Mouse (Mus musculus) lung, embryonic 14.5 days (tissue): ENCODE measurements around the gene Ephb2. TPM values are rescaled to one million over a fixed set of nuclear protein-coding genes. Genes with fewer than 3 reads are reported as not detected.

ENCODE experiments used
- ATAC-seq: fragments of 200-750 bp; cut with Nextera tagmentation; 2 replicates; pipeline ENCODE4 v1.8.0; 2017; ENCODE audit warnings: mild to moderate bottlenecking, moderate TSS enrichment, moderate library complexity; ENCODE audit not compliant: insufficient read depth
- DNase-seq: peaks from one replicate; pipeline ENCODE4 v3.0.0-alpha.2; 2015
- H3K27ac ChIP-seq: fragments of 300-500 bp; sonication (generic); 2 replicates; pipeline ENCODE4 v1.5.1; 2014; ENCODE audit warnings: low read depth, mild to moderate bottlenecking, moderate library complexity
- H3K27me3 ChIP-seq: fragments of 300-500 bp; sonication (generic); 2 replicates; pipeline ENCODE4 v1.6.1; 2014; ENCODE audit warnings: low read length, control low read depth; ENCODE audit not compliant: insufficient read depth
- H3K36me3 ChIP-seq: fragments of 300-500 bp; sonication (generic); 2 replicates; pipeline ENCODE4 v1.6.1; 2014; ENCODE audit warnings: control low read depth; ENCODE audit not compliant: insufficient read depth
- H3K4me1 ChIP-seq: fragments of 300-500 bp; sonication (generic); 2 replicates; pipeline ENCODE4 v1.6.1; 2014; ENCODE audit warnings: antibody characterized with exemption, control low read depth; ENCODE audit not compliant: insufficient read depth
- H3K4me2 ChIP-seq: fragments of 300-500 bp; sonication (generic); 2 replicates; pipeline ENCODE4 v1.6.1; 2014; ENCODE audit warnings: mild to moderate bottlenecking
- H3K4me3 ChIP-seq: fragments of 300-500 bp; sonication (generic); 2 replicates; pipeline ENCODE4 v1.5.1; 2014; ENCODE audit warnings: low read depth, low read length
- H3K9ac ChIP-seq: fragments of 300-500 bp; sonication (generic); 2 replicates; pipeline ENCODE4 v1.6.1; 2014
- H3K9me3 ChIP-seq: fragments of 300-500 bp; sonication (generic); 2 replicates; pipeline ENCODE4 v1.6.1; 2016; ENCODE audit warnings: low read depth, low read length, control low read depth
- CTCF ChIP-seq: IDR thresholded peaks from 2 replicates; pipeline ENCODE4 v1.5.1; 2016; ENCODE audit warnings: antibody characterized with exemption, low read depth
- WGBS: fragments of 180-500 bp; shearing (Covaris S2); extraction: QIAGEN DNeasy Blood & Tissue Kit; methylation state at CpG from one replicate; pipeline ENCODE4 v1.1.7; 2014; 5-methylcytosine and 5-hydroxymethylcytosine counted together
- polyA plus RNA-seq: library from polyadenylated mRNA; unstranded; fragments of >200 nt; fragmentation: Nextera tagmentation; extraction: Ambion mirVana; gene quantifications from 2 replicates; pipeline ENCODE4 v1.2.1, GENCODE M21; 2014

The Ephb2 gene
- polyA plus RNA-seq, 1 experiment from 2014 or later, result 8.5 TPM

- Histone ChIP-seq H3K9me3 (no peaks in the 10 kb centered on the region), H3K9ac (peak overlapping the region; percentile 48), H3K4me3 (peak overlapping the region; percentile 49), H3K27me3 (peaks cover 22% of the 10 kb centered on the region), H3K27ac (no peak overlapping the region), H3K4me1 (no peaks in the 10 kb centered on the region; the same call in 1 of the 2 replicates), H3K36me3 (no peaks in the 10 kb centered on the region), H3K4me2 (peak overlapping the region; percentile 89)
- TF ChIP-seq CTCF, result no peak
- ATAC-seq, result peak; percentile 49; the same call in 1 of the 2 replicates
- DNase-seq, result peak; percentile 73
- 2% methylated on average over 76 of the region's 76 CpGs for WGBS
These were observed 198.1 kb downstream of the Ephb2 start for GRCm38 (mm10) chr4:136637563-136638229.

GRCm38 (mm10) chr4:136636983-136637562 is 198.7 kb downstream of the Ephb2 start:
- WGBS, result 13% methylated on average over 37 of the region's 37 CpGs
- Histone ChIP-seq H3K4me1 (no peaks in the 10 kb centered on the region; the same call in 1 of the 2 replicates), H3K36me3 (no peaks in the 10 kb centered on the region), H3K9me3 (no peaks in the 10 kb centered on the region), H3K27ac (no peak overlapping the region), H3K27me3 (peaks cover 22% of the 10 kb centered on the region), H3K4me3 (peak overlapping the region; percentile 49), H3K4me2 (peak overlapping the region; percentile 89), H3K9ac (peak overlapping the region; percentile 48)
- TF ChIP-seq CTCF, result no peak
- DNase-seq (no peak), ATAC-seq (peak; percentile 35; the same call in 1 of the 2 replicates)

- Histone ChIP-seq H3K9me3 (no peaks in the 10 kb centered on the region), H3K4me3 (no peak overlapping the region; the same call in 1 of the 2 replicates), H3K4me2 (no peak overlapping the region), H3K4me1 (no peaks in the 10 kb centered on the region; the same call in 1 of the 2 replicates), H3K9ac (no peak overlapping the region), H3K27ac (no peak overlapping the region), H3K27me3 (peaks cover 22% of the 10 kb centered on the region), H3K36me3 (no peaks in the 10 kb centered on the region)
- DNase-seq (no peak), ATAC-seq (no peak)
- TF ChIP-seq CTCF, result no peak
- 57% methylated on average over 5 of the region's 5 CpGs for WGBS
These were observed 199.3 kb downstream of the Ephb2 start for GRCm38 (mm10) chr4:136636511-136636910.

GRCm38 (mm10) chr4:136635995-136636394 is 199.8 kb downstream of the Ephb2 start:
- H3K4me3 ChIP-seq, result no peak overlapping the region
- no peak overlapping the region for H3K9ac ChIP-seq
- H3K4me1 ChIP-seq, result no peaks in the 10 kb centered on the region; the same call in 1 of the 2 replicates
- DNase-seq (no peak), ATAC-seq (no peak)
- no peaks in the 10 kb centered on the region for H3K9me3 ChIP-seq
- no peaks in the 10 kb centered on the region for H3K36me3 ChIP-seq
- H3K4me2 ChIP-seq, result no peak overlapping the region
- peak; percentile 11; the same call in 1 of the 2 replicates for TF ChIP-seq CTCF
- no peak overlapping the region for H3K27ac ChIP-seq
- H3K27me3 ChIP-seq, result peaks cover 22% of the 10 kb centered on the region

GRCm38 (mm10) chr4:136631237-136631994 is 204.4 kb downstream of the Ephb2 start:
- 78% methylated on average over 11 of the region's 11 CpGs for WGBS
- Histone ChIP-seq H3K4me3 (no peak overlapping the region), H3K36me3 (no peaks in the 10 kb centered on the region), H3K4me1 (no peaks in the 10 kb centered on the region), H3K27ac (no peak overlapping the region), H3K27me3 (peaks cover 3% of the 10 kb centered on the region; the same call in 1 of the 2 replicates), H3K4me2 (no peak overlapping the region), H3K9ac (no peak overlapping the region), H3K9me3 (no peaks in the 10 kb centered on the region)
- DNase-seq (peak; percentile 70), ATAC-seq (peak; percentile 60; the same call in 1 of the 2 replicates)
- no peak for TF ChIP-seq CTCF

- 70% methylated on average over 6 of the region's 6 CpGs for WGBS
- ATAC-seq (no peak), DNase-seq (no peak)
- Histone ChIP-seq H3K9me3 (no peaks in the 10 kb centered on the region), H3K4me2 (no peak overlapping the region), H3K36me3 (no peaks in the 10 kb centered on the region), H3K4me1 (no peaks in the 10 kb centered on the region), H3K27ac (no peak overlapping the region), H3K4me3 (no peak overlapping the region), H3K9ac (no peak overlapping the region), H3K27me3 (peaks cover 3% of the 10 kb centered on the region; the same call in 1 of the 2 replicates)
- TF ChIP-seq CTCF, result no peak
These were observed 209.2 kb downstream of the Ephb2 start for GRCm38 (mm10) chr4:136626590-136626989.

- H3K4me2 ChIP-seq, result no peak within 1 kb of the TSS
- H3K9me3 ChIP-seq, result no peaks in the 10 kb centered on the region
- H3K9ac ChIP-seq, result no peak within 1 kb of the TSS
- peaks cover 3% of the 10 kb centered on the region; the same call in 1 of the 2 replicates for H3K27me3 ChIP-seq
- H3K4me3 ChIP-seq, result no peak within 1 kb of the TSS
- H3K4me1 ChIP-seq, result no peaks in the 10 kb centered on the region
- DNase-seq (no peak), ATAC-seq (no peak)
- H3K36me3 ChIP-seq, result no peaks in the 10 kb centered on the region
- no peak within 1 kb of the TSS for H3K27ac ChIP-seq
- no peak for TF ChIP-seq CTCF
- WGBS, result 42% methylated on average over 6 of the region's 6 CpGs
These were observed 213.4 kb downstream of the Ephb2 start, which contains the start of gene Lactbl1 for GRCm38 (mm10) chr4:136622388-136622787. Lactbl1 (plus strand) TSS chr4:136622621.
